Mouse (Mus musculus) layer of hippocampus, adult 2 months (tissue): ENCODE measurements around the gene BC048671. TPM values are rescaled to one million over a fixed set of nuclear protein-coding genes. Genes with fewer than 3 reads are reported as not detected.

ENCODE experiments used
- DNase-seq, 2 experiments: peaks; one replicate each; pipeline ENCODE4 v3.0.0; 2022; ENCODE audit warnings: low spot score in 2 of 2
- H3K27ac ChIP-seq: fragments of 200-600 bp; 2 replicates; pipeline ENCODE4 v1.8.1; 2022
- H3K4me3 ChIP-seq: fragments of 200-600 bp; 2 replicates; pipeline ENCODE4 v1.8.1; 2022; ENCODE audit warnings: mild to moderate bottlenecking
- CTCF ChIP-seq: fragments of 200-600 bp; conservative IDR thresholded peaks from 2 replicates; pipeline ENCODE4 v1.8.1; 2022; ENCODE audit warnings: antibody characterized with exemption, mild to moderate bottlenecking, moderate library complexity
- total RNA-seq, 2 experiments: library from RNA; stranded (reverse); gene quantifications; 2 replicates each; pipeline ENCODE4 v1.2.3; 2021

The BC048671 gene
- total RNA-seq, 2 experiments from 2014 or later = not detected

DNA sequence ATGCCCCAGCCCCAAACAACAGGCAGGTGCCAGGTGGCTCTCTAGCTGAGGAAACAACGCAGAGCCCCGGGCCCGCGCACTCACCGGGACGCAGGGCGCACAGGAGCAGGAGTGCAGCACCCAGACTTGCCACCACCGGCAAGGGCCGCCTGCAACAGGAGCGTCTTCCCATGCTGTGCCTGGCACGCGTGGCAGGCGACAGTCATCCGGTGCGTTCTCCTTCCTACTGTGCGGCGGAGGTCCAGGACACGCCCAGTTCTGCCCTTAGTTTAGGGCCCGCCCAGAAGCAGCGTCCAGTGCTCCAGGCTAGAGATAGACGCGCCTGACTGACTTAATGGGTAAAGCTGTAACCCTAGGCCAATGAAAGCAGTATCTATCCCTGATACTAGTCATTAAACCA, 24.0 kb downstream of the BC048671 start, which contains the start of gene Chst13:
Chst13 (minus strand) TSS at position 195 of the 400 bp plus-strand sequence.
- no peak for TF ChIP-seq CTCF
- no peak for DNase-seq
- H3K4me3 ChIP-seq = no peak within 1 kb of the TSS
- H3K27ac ChIP-seq = no peak within 1 kb of the TSS

GRCm38 (mm10) chr6:90327670-90328069, 26.7 kb downstream of the BC048671 start:
- DNase-seq = peak in 1 of 2 experiments; percentile 37
- peak; percentile 72 for TF ChIP-seq CTCF
- no peak overlapping the region for H3K27ac ChIP-seq
- no peak overlapping the region for H3K4me3 ChIP-seq

DNA sequence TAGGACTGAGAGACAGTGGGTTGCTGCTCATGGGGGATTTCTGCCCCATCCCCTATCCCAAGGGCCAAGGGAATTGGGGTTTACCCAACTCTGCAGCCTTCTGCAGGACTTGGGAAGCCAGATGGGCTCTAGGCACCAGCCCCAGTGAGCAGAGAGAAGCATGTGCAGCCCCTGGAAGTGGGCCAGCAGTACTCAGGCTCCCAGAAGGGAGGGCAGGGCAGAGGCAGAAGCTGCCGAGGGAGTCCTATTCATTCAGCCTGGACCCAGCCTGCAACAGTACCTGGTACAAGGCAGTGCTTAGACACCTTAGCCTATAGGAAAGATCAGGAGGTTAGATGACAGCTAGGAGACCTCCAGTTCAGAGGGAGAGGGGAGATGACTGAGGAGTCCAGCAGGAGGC, 28.9 kb downstream of the BC048671 start:
- no peak for TF ChIP-seq CTCF
- peak overlapping the region; percentile 39; the same call in 1 of the 2 replicates for H3K27ac ChIP-seq
- DNase-seq = peak; percentile 68 to 74
- no peak overlapping the region for H3K4me3 ChIP-seq

- no peak for DNase-seq
- TF ChIP-seq CTCF = no peak
- no peak within 1 kb of the TSS for H3K4me3 ChIP-seq
- H3K27ac ChIP-seq = no peak within 1 kb of the TSS
Observed at GRCm38 (mm10) chr6:90332561-90333425, 31.8 kb downstream of the BC048671 start, which contains the start of gene Uroc1. Uroc1 (plus strand) TSS chr6:90333284.

- DNase-seq = no peak
- Histone ChIP-seq H3K4me3 (no peak overlapping the region), H3K27ac (no peak overlapping the region)
- TF ChIP-seq CTCF = no peak
Observed at GRCm38 (mm10) chr6:90334244-90334643, 33.2 kb downstream of the BC048671 start.

- H3K4me3 ChIP-seq = no peak overlapping the region
- no peak for TF ChIP-seq CTCF
- no peak overlapping the region for H3K27ac ChIP-seq
- no peak for DNase-seq
Observed at GRCm38 (mm10) chr6:90342343-90342742, 41.3 kb downstream of the BC048671 start.

DNA sequence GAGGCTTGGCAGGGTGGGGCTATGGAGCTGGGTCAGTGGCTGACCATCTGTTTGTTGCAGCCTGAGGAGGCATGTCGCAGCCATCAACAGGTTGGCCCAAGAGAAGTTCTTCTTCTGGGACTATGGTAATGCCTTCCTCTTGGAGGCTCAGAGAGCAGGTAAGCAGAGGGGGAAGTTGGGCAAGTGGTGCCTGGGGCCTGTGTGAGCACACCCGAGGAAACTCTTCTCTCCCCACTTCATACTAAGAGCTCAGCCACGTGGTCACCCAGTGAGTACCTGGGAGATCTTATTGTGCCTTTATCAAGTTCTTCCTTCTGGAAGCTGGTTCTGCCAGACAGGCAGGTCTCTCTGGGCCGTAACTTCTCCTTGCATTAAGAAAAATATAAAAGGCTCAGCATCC, 46.2 kb downstream of the BC048671 start:
- no peak overlapping the region for H3K27ac ChIP-seq
- TF ChIP-seq CTCF = no peak
- DNase-seq = no peak
- H3K4me3 ChIP-seq = no peak overlapping the region

- TF ChIP-seq CTCF = no peak
- no peak overlapping the region for H3K27ac ChIP-seq
- no peak overlapping the region for H3K4me3 ChIP-seq
- DNase-seq = no peak
Observed at GRCm38 (mm10) chr6:90348500-90348899, 47.5 kb downstream of the BC048671 start.

- H3K4me3 ChIP-seq = no peak overlapping the region
- TF ChIP-seq CTCF = no peak
- DNase-seq = no peak
Observed at GRCm38 (mm10) chr6:90350011-90350410, 49.0 kb downstream of the BC048671 start.

More at GRCm38 (mm10) chr6:90350011-90350410, 49.0 kb downstream of the BC048671 start:
- H3K27ac ChIP-seq = no peak overlapping the region

Other genes with a start within 250 kb of the BC048671 start
- gene Vmn1r49, start 222.7 kb upstream of the BC048671 start, total RNA-seq = not detected
- not detected for gene Vmn1r50, start 199.8 kb upstream of the BC048671 start, total RNA-seq
- gene Vmn1r51, start 178.6 kb upstream of the BC048671 start, total RNA-seq = not detected
- gene Vmn1r52, start 126.4 kb upstream of the BC048671 start, total RNA-seq = not detected
- gene V1ra8, start 98.4 kb upstream of the BC048671 start, total RNA-seq = not detected
- not detected for gene Vmn1r53, start 76.8 kb upstream of the BC048671 start, total RNA-seq
- not detected for gene Vmn1r54, start 54.9 kb upstream of the BC048671 start, total RNA-seq
- not detected for gene Chst13, start 24.0 kb downstream of the BC048671 start, total RNA-seq
- not detected for gene Uroc1, start 32.1 kb downstream of the BC048671 start, total RNA-seq
- gene Zxdc, start 68.3 kb downstream of the BC048671 start, total RNA-seq = 10 to 100 TPM; 29.5 to 29.9 TPM
- 10 to 100 TPM; 16.3 to 18.7 TPM for gene Cfap100, start 127.6 kb downstream of the BC048671 start, total RNA-seq
- gene Klf15, start 161.4 kb downstream of the BC048671 start, total RNA-seq = 10 to 100 TPM; 29.9 to 33.8 TPM
- gene Aldh1l1, start 185.2 kb downstream of the BC048671 start, total RNA-seq = 10 to 100 TPM; 39.3 to 45.2 TPM